Mouse (Mus musculus): ENCODE data around the gene Sult2b1. TPM values are rescaled to one million over a fixed set of nuclear protein-coding genes. Genes with fewer than 3 reads are reported as not detected.
A peak's percentile ranks its signal among the peaks of the same experiment; 100 is the strongest.

Gene Sult2b1
- total RNA-seq, 2 experiments from 2014 or later, result 11.3 to 13.6 TPM

DNA sequence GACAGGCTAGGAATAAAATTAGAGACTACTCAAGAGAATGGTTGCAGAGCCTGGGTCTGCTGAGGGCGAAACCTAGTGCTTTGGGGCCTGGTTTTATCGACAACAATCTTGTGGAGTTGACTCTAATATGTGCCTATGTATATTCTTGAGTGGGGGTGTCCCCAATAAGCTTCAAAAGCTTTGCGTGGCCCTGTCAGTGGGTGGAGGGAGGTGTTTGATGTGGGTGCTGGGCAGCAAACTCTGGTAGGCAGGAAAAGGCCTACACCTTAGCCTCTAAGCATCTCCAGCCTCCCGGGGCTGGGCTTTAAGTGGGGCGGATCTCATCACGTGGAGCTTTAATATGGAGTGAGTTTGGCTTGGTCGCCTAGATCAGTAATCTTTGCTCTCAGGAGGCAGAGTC, 14.5 kb upstream of the Sult2b1 start:
- DNase-seq (ENCODE audit: extremely low spot score in 1 of 2, low spot score in 2 of 2), result no peak
- Histone ChIP-seq H3K27ac (no peak overlapping the region), H3K4me3 (no peak overlapping the region)
- TF ChIP-seq CTCF (IDR thresholded peaks at IDR 0.05), result no peak
- intact Hi-C loops (cut with DNase I), result no loop called here

DNA sequence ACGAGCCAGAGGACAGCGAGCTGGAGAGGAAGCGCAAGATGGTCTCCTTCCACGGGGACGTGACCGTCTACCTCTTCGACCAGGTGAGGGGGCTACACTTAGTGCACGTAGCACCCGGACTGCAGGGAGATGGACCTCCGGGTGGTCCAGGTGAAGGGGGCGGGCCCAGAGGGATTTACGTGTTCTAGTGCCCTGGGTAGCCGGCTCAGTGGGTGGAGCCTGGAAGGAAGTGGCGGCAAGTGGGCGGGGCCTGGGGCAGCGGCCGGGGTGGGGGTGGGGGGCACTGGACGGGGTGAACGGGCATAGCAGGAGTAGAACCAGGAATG, 14.0 kb upstream of the Sult2b1 start:
- TF ChIP-seq CTCF (IDR thresholded peaks at IDR 0.05), result no peak
- intact Hi-C loops (cut with DNase I), result no loop called here
- no peak for DNase-seq (ENCODE audit: extremely low spot score in 1 of 2, low spot score in 2 of 2)
- Histone ChIP-seq H3K4me3 (peak overlapping the region; percentile 34), H3K27ac (no peak overlapping the region)

DNA sequence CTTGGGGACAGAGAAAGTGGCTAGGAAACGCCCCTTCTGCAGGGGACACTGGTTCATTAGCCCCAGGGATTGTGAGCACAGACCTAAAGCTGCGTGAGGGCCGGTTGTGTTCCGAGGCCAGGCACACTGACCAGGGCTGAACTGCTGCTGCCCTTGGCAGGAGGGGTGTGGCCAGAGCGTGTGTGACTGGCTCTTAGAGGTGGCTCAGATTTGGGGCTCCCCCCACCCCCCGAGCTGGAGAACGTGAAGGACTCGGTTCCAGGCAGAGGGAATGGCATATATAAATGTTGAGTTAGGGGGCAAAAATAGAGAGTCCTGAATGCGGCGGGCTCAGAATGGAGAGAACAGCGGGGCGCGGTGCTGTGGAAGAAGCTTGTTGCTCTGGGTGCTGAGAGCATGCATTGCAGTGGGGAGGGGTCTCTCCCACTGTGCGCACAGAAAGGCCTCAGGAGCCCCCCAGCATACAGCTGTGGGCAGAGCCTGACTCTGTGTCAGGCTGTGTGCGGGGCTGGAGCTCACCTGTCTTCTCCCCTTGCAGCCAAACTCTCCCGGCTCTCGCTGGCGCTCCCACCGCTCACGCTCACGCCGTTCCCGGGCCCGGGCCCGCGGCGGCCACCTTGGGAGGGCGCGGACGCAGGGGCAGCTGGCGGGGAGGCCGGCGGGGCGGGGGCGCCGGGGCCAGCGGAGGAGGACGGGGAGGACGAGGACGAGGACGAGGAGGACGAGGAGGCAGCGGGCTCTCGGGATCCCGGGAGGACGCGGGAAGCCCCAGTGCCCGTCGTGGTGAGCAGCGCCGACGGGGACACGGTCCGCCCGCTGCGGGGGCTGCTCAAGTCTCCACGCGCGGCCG, 13.4 kb upstream of the Sult2b1 start:
- intact Hi-C loops (cut with DNase I), result no loop called here
- TF ChIP-seq CTCF (IDR thresholded peaks at IDR 0.05), result no peak
- H3K4me3 ChIP-seq, result peak overlapping the region; percentile 34
- DNase-seq (ENCODE audit: extremely low spot score in 1 of 2, low spot score in 2 of 2), result no peak
- no peak overlapping the region; the same call in 1 of the 2 replicates for H3K27ac ChIP-seq

DNA sequence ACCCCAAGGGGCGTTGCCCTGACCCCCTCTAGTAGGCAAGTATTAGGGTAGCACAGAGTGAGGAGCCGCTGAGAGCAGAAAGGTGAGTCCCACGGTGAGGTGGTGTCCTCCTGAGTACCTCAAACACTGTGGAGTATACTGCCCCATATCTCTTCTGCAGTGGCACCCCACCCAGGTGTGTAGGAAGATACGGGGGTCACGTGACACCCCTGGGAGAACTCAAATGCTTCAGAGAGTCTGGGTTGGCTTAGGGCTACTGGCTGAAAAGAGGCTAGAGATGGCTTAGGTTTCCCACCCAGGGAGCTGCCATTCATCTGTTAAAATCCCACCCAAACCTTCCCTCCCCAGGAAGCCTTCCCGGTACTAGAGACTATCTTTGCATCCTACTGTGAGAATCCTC, 12.5 kb upstream of the Sult2b1 start:
- H3K4me3 ChIP-seq, result no peak overlapping the region
- no peak overlapping the region for H3K27ac ChIP-seq
- no peak for TF ChIP-seq CTCF (IDR thresholded peaks at IDR 0.05)
- DNase-seq (ENCODE audit: extremely low spot score in 1 of 2, low spot score in 2 of 2), result no peak
- intact Hi-C loops (cut with DNase I), result no loop called here

DNA sequence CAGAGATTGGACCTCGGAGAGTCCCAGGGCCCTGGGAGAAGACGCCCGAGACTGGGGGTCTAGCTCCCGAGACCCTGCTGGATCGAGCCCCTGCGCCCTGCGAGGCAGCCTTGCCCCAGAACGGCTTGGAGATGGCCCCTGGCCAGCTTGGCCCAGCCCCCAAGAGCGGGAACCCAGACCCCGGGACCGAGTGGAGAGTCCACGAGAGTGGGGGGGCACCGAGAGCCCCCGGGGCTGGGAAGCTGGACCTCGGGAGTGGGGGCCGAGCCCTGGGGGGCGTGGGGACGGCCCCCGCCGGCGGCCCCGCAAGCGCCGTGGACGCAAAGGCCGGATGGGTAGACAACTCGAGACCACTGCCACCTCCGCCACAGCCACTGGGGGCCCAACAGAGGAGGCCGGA, 10.5 kb upstream of the Sult2b1 start:
- no peak overlapping the region for H3K27ac ChIP-seq
- no peak overlapping the region for H3K4me3 ChIP-seq
- no peak for TF ChIP-seq CTCF (IDR thresholded peaks at IDR 0.05)
- DNase-seq (ENCODE audit: extremely low spot score in 1 of 2, low spot score in 2 of 2), result no peak
- intact Hi-C loops (cut with DNase I), result no loop called here

GRCm38 (mm10) chr7:45793969-45794585, 9.6 kb upstream of the Sult2b1 start:
- TF ChIP-seq CTCF (IDR thresholded peaks at IDR 0.05), result no peak
- DNase-seq (ENCODE audit: extremely low spot score in 1 of 2, low spot score in 2 of 2), result no peak
- no peak overlapping the region for H3K4me3 ChIP-seq
- intact Hi-C loops (cut with DNase I), result no loop called here
- no peak overlapping the region for H3K27ac ChIP-seq

DNA sequence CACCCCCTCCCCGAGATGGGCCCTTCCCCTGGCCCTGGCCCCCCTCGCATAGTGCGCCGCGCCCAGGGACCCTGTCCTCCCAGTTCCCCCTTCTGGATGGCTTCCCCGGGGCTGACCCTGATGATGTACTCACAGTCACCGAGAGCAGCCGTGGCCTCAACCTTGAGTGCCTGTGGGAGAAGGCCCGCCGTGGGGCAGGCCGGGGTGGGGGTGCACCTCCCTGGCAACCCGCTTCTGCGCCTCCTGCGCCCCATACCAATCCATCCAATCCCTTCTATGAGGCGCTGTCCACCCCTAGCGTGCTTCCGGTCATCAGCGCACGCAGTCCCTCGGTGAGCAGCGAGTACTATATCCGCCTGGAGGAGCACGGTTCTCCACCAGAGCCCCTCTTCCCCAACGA, 8.8 kb upstream of the Sult2b1 start:
- no peak for TF ChIP-seq CTCF (IDR thresholded peaks at IDR 0.05)
- H3K27ac ChIP-seq, result no peak overlapping the region
- no peak for DNase-seq (ENCODE audit: extremely low spot score in 1 of 2, low spot score in 2 of 2)
- intact Hi-C loops (cut with DNase I), result no loop called here
- no peak overlapping the region for H3K4me3 ChIP-seq

- Histone ChIP-seq H3K4me3 (no peak overlapping the region), H3K27ac (no peak overlapping the region)
- no peak for TF ChIP-seq CTCF (IDR thresholded peaks at IDR 0.05)
- DNase-seq (ENCODE audit: extremely low spot score in 1 of 2, low spot score in 2 of 2), result no peak
- intact Hi-C loops (cut with DNase I), result no loop called here
These were observed 7.5 kb upstream of the Sult2b1 start for GRCm38 (mm10) chr7:45791756-45792490.

GRCm38 (mm10) chr7:45790721-45791120, 6.3 kb upstream of the Sult2b1 start:
- Histone ChIP-seq H3K4me3 (no peak overlapping the region), H3K27ac (no peak overlapping the region)
- no peak for TF ChIP-seq CTCF (IDR thresholded peaks at IDR 0.05)
- no peak for DNase-seq (ENCODE audit: extremely low spot score in 1 of 2, low spot score in 2 of 2)
- intact Hi-C loops (cut with DNase I), result no loop called here

GRCm38 (mm10) chr7:45787642-45788041, 3.2 kb upstream of the Sult2b1 start:
- DNase-seq (ENCODE audit: extremely low spot score in 1 of 2, low spot score in 2 of 2), result no peak
- no peak overlapping the region for H3K27ac ChIP-seq
- intact Hi-C loops (cut with DNase I), result no loop called here
- H3K4me3 ChIP-seq, result no peak overlapping the region; the same call in 1 of the 2 replicates
- no peak for TF ChIP-seq CTCF (IDR thresholded peaks at IDR 0.05)

GRCm38 (mm10) chr7:45786661-45787413, 2.4 kb upstream of the Sult2b1 start:
- peak in 1 of 2 experiments; percentile 67 for DNase-seq (ENCODE audit: extremely low spot score in 1 of 2, low spot score in 2 of 2)
- Histone ChIP-seq H3K27ac (peak overlapping the region; percentile 93), H3K4me3 (peak overlapping the region; percentile 59)
- intact Hi-C loops (cut with DNase I), result no loop called here
- TF ChIP-seq CTCF (IDR thresholded peaks at IDR 0.05), result no peak
